Mouse (Mus musculus): ENCODE results near the gene Hddc3.
A peak's percentile ranks its signal among the peaks of the same experiment; 100 is the strongest.
"Not testable (repeated sequence)": the region's sequence is repeated elsewhere in the genome, so short reads cannot be mapped to it uniquely, and the experiment has no call there.

Gene Hddc3

GRCm38 (mm10) chr7:80342858-80343257, at the start of gene Hddc3:
Hddc3 (plus strand) TSS chr7:80343104.
- peak; percentile 96 for DNase-seq (ENCODE audit: low read depth, low spot score)

DNA sequence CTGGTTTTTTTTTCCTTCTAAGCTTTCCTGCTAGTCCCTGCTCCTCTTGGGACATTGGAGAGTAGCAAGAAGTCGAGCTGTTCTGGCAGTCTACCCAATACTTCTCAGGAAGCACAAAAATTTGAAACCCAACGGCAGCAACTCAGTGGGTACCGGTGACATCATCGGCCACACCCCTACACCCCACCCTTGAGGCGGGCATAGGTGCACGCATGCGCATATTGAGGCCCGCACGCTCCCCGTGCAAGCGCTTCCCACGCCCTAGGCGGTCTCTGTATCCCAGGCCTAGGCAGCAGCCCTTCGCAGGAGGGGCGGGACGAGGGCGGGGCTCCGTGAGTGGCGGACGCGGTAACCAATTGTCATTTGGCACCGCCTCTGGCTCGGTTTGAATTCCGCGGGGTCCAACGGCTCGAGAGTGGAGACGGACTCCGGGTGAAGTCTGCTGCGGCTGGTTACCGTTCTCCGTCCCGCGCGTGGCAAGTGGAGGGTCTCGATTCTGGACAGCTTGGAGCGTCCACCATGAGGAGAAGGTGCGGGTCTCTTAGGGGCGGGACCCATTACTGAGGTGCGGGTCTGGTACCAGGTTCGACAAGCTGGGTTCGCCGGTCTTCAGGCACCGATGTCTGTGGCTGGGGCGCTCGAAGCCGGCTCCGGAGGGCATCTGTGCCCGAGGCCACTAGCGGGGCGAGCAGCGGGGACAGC, 48.7 kb upstream of the Hddc3 start, which contains the start of gene Prc1:
Prc1 (plus strand) TSS at position 389 of the 702 bp plus-strand sequence.
- peak; percentile 98 for DNase-seq (ENCODE audit: low read depth, low spot score)

DNA sequence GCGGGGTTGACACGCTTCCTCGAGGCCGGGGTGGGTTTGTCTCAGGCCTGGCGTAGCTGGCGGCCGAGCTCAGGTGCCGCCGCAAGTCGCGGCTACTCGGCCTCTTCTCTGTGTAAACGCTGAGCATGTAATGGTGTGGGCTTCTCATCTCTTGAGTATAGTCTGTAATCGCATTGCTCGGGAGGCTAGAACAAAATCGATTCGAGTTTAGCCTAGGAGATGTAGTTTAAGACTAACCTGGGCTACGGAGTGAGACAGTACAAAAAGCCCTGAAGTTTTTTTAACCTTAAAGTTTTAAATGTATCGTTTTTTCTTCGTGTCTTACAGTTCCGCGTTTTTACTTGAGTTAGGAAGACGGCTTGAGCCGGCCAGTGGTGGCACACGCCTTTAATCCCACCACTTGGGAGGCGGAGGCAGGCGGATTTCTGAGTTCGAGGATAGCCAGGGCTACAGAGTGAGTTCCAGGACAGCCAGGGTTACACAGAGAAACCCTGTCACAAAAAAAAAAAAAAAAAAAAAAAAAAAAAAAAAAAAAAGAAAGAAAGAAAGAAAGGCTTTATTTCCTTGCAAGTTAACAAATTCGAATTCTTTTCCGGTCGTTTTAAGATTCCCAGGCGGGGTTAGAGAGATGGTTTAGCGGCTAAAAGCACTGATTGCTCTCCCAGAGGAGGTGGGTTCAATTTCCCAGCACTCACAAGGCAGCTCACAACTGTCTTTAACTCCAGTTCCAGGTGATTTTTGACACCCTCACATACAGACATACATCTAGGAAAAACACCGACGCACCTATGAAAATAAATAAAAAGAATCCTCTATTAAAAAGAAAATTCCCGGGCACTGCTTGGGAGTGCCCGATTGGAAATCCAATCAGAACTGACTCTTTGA, 47.9 kb upstream of the Hddc3 start:
- DNase-seq (ENCODE audit: low read depth, low spot score) = no peak

GRCm38 (mm10) chr7:80296462-80296861, 46.4 kb upstream of the Hddc3 start:
- no peak for DNase-seq (ENCODE audit: low read depth, low spot score)

DNA sequence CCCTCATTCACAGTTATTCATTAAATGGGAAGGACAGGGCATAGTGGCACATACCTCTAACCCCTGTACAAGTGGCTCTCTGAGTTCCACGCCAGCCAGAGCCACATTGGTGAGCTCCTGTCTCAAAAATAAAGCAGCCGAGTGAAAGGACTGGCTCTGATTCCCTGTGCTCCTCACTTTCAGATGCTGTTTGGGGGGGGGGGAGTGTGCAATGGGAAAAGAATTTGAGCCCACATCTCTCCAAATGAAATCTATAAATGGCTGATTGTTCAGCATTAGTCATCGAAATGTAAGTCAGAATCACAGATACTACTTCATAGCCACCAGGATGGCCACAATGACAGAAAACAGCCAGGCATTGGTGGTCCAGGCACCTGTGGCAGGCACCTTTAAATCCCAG, 45.9 kb upstream of the Hddc3 start:
- no peak for DNase-seq (ENCODE audit: low read depth, low spot score)

DNA sequence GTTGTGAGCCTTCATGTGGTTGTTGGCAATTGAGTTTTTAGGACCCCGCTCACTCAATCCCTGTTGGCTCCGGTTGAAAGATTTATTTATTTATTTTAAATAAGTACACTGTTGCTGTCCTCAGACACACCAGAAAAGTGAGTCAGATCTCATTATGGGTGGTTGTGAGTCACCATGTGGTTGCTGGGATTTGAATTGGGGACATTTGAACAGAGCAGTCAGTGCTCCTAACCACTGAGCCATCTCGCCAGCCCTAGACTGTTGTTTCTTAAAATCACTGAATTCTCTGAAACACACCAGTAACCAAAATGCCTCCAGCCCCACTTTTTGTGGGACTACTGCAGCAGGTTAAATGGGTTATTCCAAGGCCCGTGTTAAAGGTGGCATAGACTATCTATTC, 44.1 kb upstream of the Hddc3 start:
- DNase-seq (ENCODE audit: low read depth, low spot score) = peak; percentile 29

- DNase-seq (ENCODE audit: low read depth, low spot score) = peak; percentile 57
These were observed 43.3 kb upstream of the Hddc3 start for GRCm38 (mm10) chr7:80299568-80299967.

GRCm38 (mm10) chr7:80301522-80301921, 41.4 kb upstream of the Hddc3 start:
- DNase-seq (ENCODE audit: low read depth, low spot score) = no peak

- no peak for DNase-seq (ENCODE audit: low read depth, low spot score)
These were observed 35.1 kb upstream of the Hddc3 start for GRCm38 (mm10) chr7:80307766-80308165.

DNA sequence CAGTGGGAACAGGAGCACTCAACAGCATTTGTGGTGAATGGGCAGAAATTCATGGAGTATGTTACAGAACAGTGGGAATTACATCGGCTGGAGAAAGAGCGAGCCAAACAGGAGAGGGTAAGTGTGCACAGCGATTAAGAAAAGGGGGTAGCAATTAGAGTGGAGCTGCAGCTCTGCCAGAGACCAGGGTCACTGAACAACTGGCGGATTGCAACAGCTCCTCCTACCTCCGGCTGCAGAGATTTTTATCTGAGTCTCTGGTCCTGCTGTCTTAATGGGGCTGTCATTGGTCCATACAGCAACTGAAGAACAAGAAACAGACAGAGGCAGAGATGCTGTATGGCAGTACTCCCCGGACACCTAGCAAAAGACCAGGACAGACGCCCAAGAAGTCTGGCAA, 32.1 kb upstream of the Hddc3 start:
- no peak for DNase-seq (ENCODE audit: low read depth, low spot score)

DNA sequence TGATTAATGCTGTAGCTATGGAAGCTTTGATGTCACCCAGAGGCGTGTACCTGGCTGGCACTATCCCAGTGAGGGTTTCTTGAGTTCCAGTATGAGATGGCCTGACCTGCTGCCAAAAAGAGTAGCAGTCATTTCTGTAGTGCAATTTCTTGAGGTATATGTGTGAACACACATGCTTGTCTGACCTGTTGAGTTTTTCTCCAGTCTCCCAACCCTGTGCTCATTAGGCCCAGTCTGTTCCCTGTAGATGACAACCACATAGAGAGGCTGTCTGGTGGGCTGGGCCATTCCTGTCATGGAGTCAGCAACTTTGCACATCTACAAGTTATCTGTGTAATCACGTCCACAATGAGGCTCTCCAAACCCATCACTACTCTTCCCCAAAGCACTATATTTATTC, 27.2 kb upstream of the Hddc3 start:
- no peak for DNase-seq (ENCODE audit: low read depth, low spot score)

GRCm38 (mm10) chr7:80317439-80318115, 25.3 kb upstream of the Hddc3 start:
- DNase-seq (ENCODE audit: low read depth, low spot score) = no peak

DNA sequence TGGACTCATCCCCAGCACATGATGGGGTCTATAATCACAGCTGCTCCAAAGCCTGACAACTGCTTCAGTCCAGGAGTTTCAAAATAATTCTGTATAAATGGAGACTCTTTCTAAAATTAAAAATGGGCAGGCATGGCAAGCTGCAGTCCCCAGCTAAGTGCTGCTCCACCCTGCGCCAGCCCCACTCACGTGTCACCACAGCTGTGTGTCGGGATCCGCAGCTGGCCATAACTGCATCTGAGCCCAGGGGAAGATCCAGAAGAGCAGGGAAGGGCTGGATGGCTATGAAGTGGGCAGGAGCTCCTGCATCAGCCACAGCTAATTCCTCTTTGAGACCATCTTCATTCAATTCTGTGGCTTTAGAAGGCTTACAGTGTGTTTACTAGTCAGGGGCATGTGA, 24.2 kb upstream of the Hddc3 start:
- DNase-seq (ENCODE audit: low read depth, low spot score) = no peak

GRCm38 (mm10) chr7:80319846-80320496, 22.9 kb upstream of the Hddc3 start:
- DNase-seq (ENCODE audit: low read depth, low spot score) = no peak

DNA sequence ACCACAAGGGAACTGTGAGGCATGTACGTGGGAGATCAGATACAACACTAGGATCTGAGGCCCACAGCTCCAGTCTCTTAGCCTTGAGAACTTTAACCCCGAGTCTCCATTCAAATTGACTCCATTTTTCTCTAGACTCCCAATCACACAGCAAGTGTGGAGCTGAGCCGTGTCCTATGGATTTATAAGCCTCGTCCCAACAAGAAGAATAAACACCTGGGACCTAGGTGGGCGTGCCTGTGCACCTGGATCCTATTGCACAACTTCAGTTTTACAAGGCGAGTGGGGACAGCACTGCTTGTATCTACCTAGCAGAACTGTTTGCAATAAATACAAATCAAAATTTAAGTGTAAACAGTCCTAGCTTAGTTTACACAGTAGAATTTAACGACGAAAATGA, 19.6 kb upstream of the Hddc3 start:
- DNase-seq (ENCODE audit: low read depth, low spot score) = no peak

DNA sequence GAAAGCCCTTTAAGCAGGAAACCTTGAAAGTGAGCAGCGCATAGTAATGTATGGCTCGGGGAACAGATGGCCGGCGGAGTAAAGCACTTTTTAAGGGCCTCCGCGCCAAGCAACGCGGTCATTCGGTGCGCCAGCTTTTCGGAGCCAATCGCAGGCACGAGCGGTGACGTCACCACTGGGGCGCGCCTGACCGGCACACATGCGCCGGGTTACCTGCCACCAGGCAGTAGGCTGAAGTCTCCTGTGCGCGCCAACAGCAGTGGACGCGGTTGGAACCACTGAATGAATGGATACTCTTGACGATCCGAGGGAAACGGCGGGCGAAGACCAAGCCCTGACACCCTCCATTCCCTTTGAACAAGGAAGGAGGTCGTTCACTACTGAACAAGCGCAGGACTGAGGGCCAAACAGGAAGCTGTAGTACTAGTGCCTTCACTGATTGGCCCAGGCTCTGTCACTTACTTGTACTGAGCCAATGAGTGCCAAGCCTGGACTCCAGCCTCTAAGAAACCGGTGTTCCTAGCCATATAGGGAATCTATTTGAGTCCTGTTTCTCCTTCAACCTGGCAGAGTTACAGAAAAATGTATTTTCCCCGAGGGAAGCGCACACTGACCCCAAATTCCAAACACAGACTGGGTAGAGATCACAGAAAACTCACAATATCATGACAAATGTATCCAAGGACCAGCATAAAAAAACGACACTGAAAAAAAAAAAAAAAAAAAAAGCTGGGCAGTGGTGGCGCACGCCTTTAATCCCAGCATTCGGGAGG, 18.7 kb upstream of the Hddc3 start, which contains the start of gene Rccd1:
Rccd1 (minus strand) TSS at position 412 of the 773 bp plus-strand sequence.
- peak; percentile 94 for DNase-seq (ENCODE audit: low read depth, low spot score)

- DNase-seq (ENCODE audit: low read depth, low spot score) = not testable (repeated sequence)
These were observed 18.1 kb upstream of the Hddc3 start for GRCm38 (mm10) chr7:80324816-80325119.

- DNase-seq (ENCODE audit: low read depth, low spot score) = no peak
These were observed 17.5 kb upstream of the Hddc3 start for GRCm38 (mm10) chr7:80325292-80325868.

DNA sequence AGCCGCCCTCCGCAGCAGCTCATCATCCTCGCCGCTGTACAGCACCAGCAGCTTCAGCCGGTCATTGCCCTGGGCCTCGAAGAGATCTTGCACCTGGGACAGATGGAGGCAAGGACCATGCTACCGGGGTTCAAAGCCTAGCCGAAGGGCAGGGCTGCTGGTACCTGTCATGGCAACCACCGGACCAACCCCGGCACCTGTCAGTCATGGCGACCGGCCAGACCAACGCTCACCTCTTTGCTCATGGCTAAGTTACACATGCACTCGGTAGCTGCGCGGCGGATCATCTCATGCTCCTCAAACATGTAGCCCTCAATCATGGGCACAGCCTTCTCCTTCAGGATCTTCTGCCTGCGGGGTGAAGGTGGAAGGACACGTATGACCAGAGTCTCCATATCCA, 16.8 kb upstream of the Hddc3 start:
- DNase-seq (ENCODE audit: low read depth, low spot score) = no peak

- DNase-seq (ENCODE audit: low read depth, low spot score) = no peak
These were observed 12.6 kb upstream of the Hddc3 start for GRCm38 (mm10) chr7:80330278-80330677.

- no peak for DNase-seq (ENCODE audit: low read depth, low spot score)
These were observed 11.5 kb upstream of the Hddc3 start for GRCm38 (mm10) chr7:80331433-80331832.
